Mouse (Mus musculus): ENCODE results near the gene Pygl. TPM values are rescaled to one million over a fixed set of nuclear protein-coding genes. Genes with fewer than 3 reads are reported as not detected.

Pygl gene
- total and polyA plus RNA-seq, 2 experiments from 2014 or later, result 8.3 to 9.0 TPM

- Histone ChIP-seq H3K27ac (no peak overlapping the region), H3K27me3 (ENCODE audit: insufficient read depth, low read length) (no peaks in the 10 kb centered on the region), H3K9ac (replicated peaks; ENCODE audit: low read length) (no peak overlapping the region), H3K4me2 (ENCODE audit: low read depth, low read length) (no peak overlapping the region), H3K36me3 (ENCODE audit: insufficient read depth, low read length) (no peaks in the 10 kb centered on the region), H3K4me3 (ENCODE audit: low read length) (no peak overlapping the region), H3K9me3 (ENCODE audit: low read length) (no peaks in the 10 kb centered on the region), H3K4me1 (ENCODE audit: insufficient read depth, low read length) (no peaks in the 10 kb centered on the region)
- 80% methylated on average over 8 of the region's 8 CpGs for WGBS
- no peak for TF ChIP-seq CTCF (IDR thresholded peaks at IDR 0.05; ENCODE audit: low read depth)
- no peak for DNase-seq (ENCODE audit: low spot score)
- no peak for ATAC-seq
These were observed 17.0 kb downstream of the Pygl start for GRCm38 (mm10) chr12:70214281-70214680.

- Histone ChIP-seq H3K9me3 (ENCODE audit: low read length) (no peaks in the 10 kb centered on the region), H3K4me1 (ENCODE audit: insufficient read depth, low read length) (no peaks in the 10 kb centered on the region), H3K27ac (no peak overlapping the region), H3K4me3 (ENCODE audit: low read length) (no peak overlapping the region), H3K27me3 (ENCODE audit: insufficient read depth, low read length) (no peaks in the 10 kb centered on the region), H3K9ac (replicated peaks; ENCODE audit: low read length) (no peak overlapping the region), H3K4me2 (ENCODE audit: low read depth, low read length) (no peak overlapping the region), H3K36me3 (ENCODE audit: insufficient read depth, low read length) (no peaks in the 10 kb centered on the region)
- ATAC-seq, result no peak
- DNase-seq (ENCODE audit: low spot score), result no peak
- WGBS, result 92% methylated on average over 6 of the region's 6 CpGs
- TF ChIP-seq CTCF (IDR thresholded peaks at IDR 0.05; ENCODE audit: low read depth), result no peak
These were observed 17.7 kb downstream of the Pygl start for GRCm38 (mm10) chr12:70213601-70214000.

- H3K4me3 ChIP-seq (ENCODE audit: low read length), result no peak overlapping the region
- WGBS, result 52% methylated on average over 4 of the region's 4 CpGs
- no peak for DNase-seq (ENCODE audit: low spot score)
These were observed 18.8 kb downstream of the Pygl start for GRCm38 (mm10) chr12:70212501-70212900.

GRCm38 (mm10) chr12:70208214-70208613 lies 23.1 kb downstream of the Pygl start:
- DNase-seq (ENCODE audit: low spot score) (no peak), ATAC-seq (no peak)
- H3K9ac ChIP-seq (replicated peaks; ENCODE audit: low read length), result no peak overlapping the region
- WGBS, result 71% methylated on average over 5 of the region's 5 CpGs
- H3K4me2 ChIP-seq (ENCODE audit: low read depth, low read length), result no peak overlapping the region
- no peak overlapping the region for H3K4me3 ChIP-seq (ENCODE audit: low read length)
- H3K36me3 ChIP-seq (ENCODE audit: insufficient read depth, low read length), result no peaks in the 10 kb centered on the region
- H3K4me1 ChIP-seq (ENCODE audit: insufficient read depth, low read length), result no peaks in the 10 kb centered on the region
- TF ChIP-seq CTCF (IDR thresholded peaks at IDR 0.05; ENCODE audit: low read depth), result no peak
- H3K27ac ChIP-seq, result no peak overlapping the region
- H3K27me3 ChIP-seq (ENCODE audit: insufficient read depth, low read length), result no peaks in the 10 kb centered on the region
- H3K9me3 ChIP-seq (ENCODE audit: low read length), result no peaks in the 10 kb centered on the region

More at GRCm38 (mm10) chr12:70212501-70212900, 18.8 kb downstream of the Pygl start:
- Histone ChIP-seq H3K4me1 (ENCODE audit: insufficient read depth, low read length) (no peaks in the 10 kb centered on the region), H3K9ac (replicated peaks; ENCODE audit: low read length) (no peak overlapping the region), H3K27me3 (ENCODE audit: insufficient read depth, low read length) (no peaks in the 10 kb centered on the region), H3K9me3 (ENCODE audit: low read length) (no peaks in the 10 kb centered on the region), H3K27ac (no peak overlapping the region), H3K36me3 (ENCODE audit: insufficient read depth, low read length) (no peaks in the 10 kb centered on the region), H3K4me2 (ENCODE audit: low read depth, low read length) (no peak overlapping the region)
- ATAC-seq, result no peak
- TF ChIP-seq CTCF (IDR thresholded peaks at IDR 0.05; ENCODE audit: low read depth), result no peak

DNA sequence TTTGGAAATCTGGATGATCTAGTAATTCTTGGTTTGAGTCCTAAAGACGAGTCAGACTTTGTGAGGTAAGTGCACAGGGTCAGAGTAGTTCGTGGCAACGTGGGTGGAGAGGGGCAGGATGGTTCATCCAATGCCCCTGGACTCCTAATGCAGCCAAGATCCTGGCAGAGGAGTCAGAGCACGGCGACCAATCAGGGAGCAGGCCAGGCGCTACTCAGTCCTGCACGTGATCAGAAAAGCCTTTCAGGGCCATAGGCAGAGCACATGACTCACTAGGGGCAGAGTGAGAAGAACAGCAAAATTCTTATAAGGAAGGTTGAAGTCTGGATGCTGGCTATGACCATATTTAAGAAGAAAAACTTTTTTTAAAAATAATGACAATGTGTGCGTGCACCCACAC lies 26.9 kb downstream of the Pygl start:
- no peaks in the 10 kb centered on the region for H3K4me1 ChIP-seq (ENCODE audit: insufficient read depth, low read length)
- 84% methylated on average over 8 of the region's 8 CpGs for WGBS
- no peak overlapping the region for H3K9ac ChIP-seq (replicated peaks; ENCODE audit: low read length)
- H3K9me3 ChIP-seq (ENCODE audit: low read length), result no peaks in the 10 kb centered on the region
- ATAC-seq (no peak), DNase-seq (ENCODE audit: low spot score) (no peak)
- TF ChIP-seq CTCF (IDR thresholded peaks at IDR 0.05; ENCODE audit: low read depth), result no peak
- H3K4me2 ChIP-seq (ENCODE audit: low read depth, low read length), result no peak overlapping the region
- H3K4me3 ChIP-seq (ENCODE audit: low read length), result no peak overlapping the region
- no peaks in the 10 kb centered on the region for H3K36me3 ChIP-seq (ENCODE audit: insufficient read depth, low read length)
- no peaks in the 10 kb centered on the region for H3K27me3 ChIP-seq (ENCODE audit: insufficient read depth, low read length)
- no peak overlapping the region for H3K27ac ChIP-seq

DNA sequence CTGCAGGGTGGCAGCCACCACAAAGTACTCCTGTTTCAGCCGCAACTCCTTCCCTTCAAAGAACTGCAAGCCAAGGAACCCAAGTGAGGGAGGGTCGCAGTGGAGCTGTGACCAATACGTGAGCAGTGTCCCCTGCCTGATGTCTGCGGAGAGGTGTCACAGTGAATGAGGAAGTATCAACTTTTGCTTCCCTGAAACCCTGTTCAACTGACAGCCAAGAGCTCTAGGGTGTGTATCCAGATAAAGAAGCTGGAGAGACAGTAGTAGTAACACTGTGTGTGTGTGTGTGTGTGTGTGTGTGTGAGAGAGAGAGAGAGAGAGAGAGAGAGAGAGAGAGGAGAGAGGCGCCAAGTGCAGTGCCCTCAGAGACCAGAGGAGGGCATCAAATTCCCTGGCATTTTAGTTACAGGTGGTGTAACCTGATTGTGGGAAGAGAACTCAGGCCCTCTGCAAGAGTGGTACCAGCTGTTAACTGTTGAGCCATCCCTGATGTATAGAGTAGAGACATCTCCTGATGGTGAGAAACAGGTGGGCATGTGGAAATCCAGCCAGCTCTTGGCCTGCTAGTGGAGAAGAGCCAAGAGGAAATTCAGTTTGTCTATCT lies 29.3 kb downstream of the Pygl start:
- 75% methylated on average over 5 of the region's 5 CpGs for WGBS

GRCm38 (mm10) chr12:70196341-70196740 lies 34.9 kb downstream of the Pygl start:
- no peak overlapping the region for H3K4me2 ChIP-seq (ENCODE audit: low read depth, low read length)
- TF ChIP-seq CTCF (IDR thresholded peaks at IDR 0.05; ENCODE audit: low read depth), result no peak
- no peaks in the 10 kb centered on the region for H3K27me3 ChIP-seq (ENCODE audit: insufficient read depth, low read length)
- H3K9ac ChIP-seq (replicated peaks; ENCODE audit: low read length), result no peak overlapping the region
- H3K9me3 ChIP-seq (ENCODE audit: low read length), result no peaks in the 10 kb centered on the region
- H3K36me3 ChIP-seq (ENCODE audit: insufficient read depth, low read length), result no peaks in the 10 kb centered on the region
- DNase-seq (ENCODE audit: low spot score) (no peak), ATAC-seq (no peak)
- no peaks in the 10 kb centered on the region for H3K4me1 ChIP-seq (ENCODE audit: insufficient read depth, low read length)
- WGBS, result 60% methylated on average over 5 of the region's 5 CpGs
- no peak overlapping the region for H3K4me3 ChIP-seq (ENCODE audit: low read length)
- no peak overlapping the region for H3K27ac ChIP-seq

More for the DNA sequence above, 29.3 kb downstream of the Pygl start:
- Histone ChIP-seq H3K36me3 (ENCODE audit: insufficient read depth, low read length) (no peaks in the 10 kb centered on the region), H3K9me3 (ENCODE audit: low read length) (no peaks in the 10 kb centered on the region), H3K4me2 (ENCODE audit: low read depth, low read length) (no peak overlapping the region), H3K4me1 (ENCODE audit: insufficient read depth, low read length) (no peaks in the 10 kb centered on the region), H3K4me3 (ENCODE audit: low read length) (no peak overlapping the region), H3K27me3 (ENCODE audit: insufficient read depth, low read length) (no peaks in the 10 kb centered on the region), H3K9ac (replicated peaks; ENCODE audit: low read length) (no peak overlapping the region), H3K27ac (no peak overlapping the region)
- ATAC-seq, result no peak
- DNase-seq (ENCODE audit: low spot score), result no peak
- TF ChIP-seq CTCF (IDR thresholded peaks at IDR 0.05; ENCODE audit: low read depth), result peak; percentile 20; the same call in 1 of the 2 replicates
